Mouse (Mus musculus): ENCODE measurements around the gene Crim1. TPM values are rescaled to one million over a fixed set of nuclear protein-coding genes. Genes with fewer than 3 reads are reported as not detected.
"Not testable (repeated sequence)": the region's sequence is repeated elsewhere in the genome, so short reads cannot be mapped to it uniquely, and the experiment has no call there.

The Crim1 gene
- polyA plus RNA-seq, 1 experiment, result 7.1 TPM

- Histone ChIP-seq H3K4me3 (ENCODE audit: insufficient read depth, poor library complexity, severe bottlenecking) (no peak overlapping the region), H3K79me3 (ENCODE audit: low read depth) (no peaks in the 10 kb centered on the region), H3K36me3 (ENCODE audit: control insufficient read depth, insufficient read depth) (no peaks in the 10 kb centered on the region), H3ac (ENCODE audit: control insufficient read depth, insufficient read length, low read depth) (no peak overlapping the region), H3K79me2 (ENCODE audit: control insufficient read depth, insufficient read depth) (peaks cover 8% of the 10 kb centered on the region), H3K27me3 (ENCODE audit: control insufficient read depth, insufficient read depth, insufficient read length) (no peaks in the 10 kb centered on the region)
- no peak for TF ChIP-seq CEBPB (IDR thresholded peaks at IDR 0.05; ENCODE audit: low read depth)
- TF ChIP-seq CTCF (IDR thresholded peaks at IDR 0.05; ENCODE audit: control insufficient read depth, insufficient read depth, insufficient read length), result no peak
Measured at GRCm38 (mm10) chr17:78248943-78249342, 48.9 kb downstream of the Crim1 start.

GRCm38 (mm10) chr17:78250149-78250938 is 50.3 kb downstream of the Crim1 start:
- H3K4me3 ChIP-seq (ENCODE audit: insufficient read depth, poor library complexity, severe bottlenecking), result no peak overlapping the region
- H3ac ChIP-seq (ENCODE audit: control insufficient read depth, insufficient read length, low read depth), result no peak overlapping the region
- no peaks in the 10 kb centered on the region for H3K79me3 ChIP-seq (ENCODE audit: low read depth)
- no peak for TF ChIP-seq FOSL1 (IDR thresholded peaks at IDR 0.05; ENCODE audit: insufficient read depth, low read length, poor library complexity, severe bottlenecking)
- H3K27me3 ChIP-seq (ENCODE audit: control insufficient read depth, insufficient read depth, insufficient read length), result no peaks in the 10 kb centered on the region
- H3K36me3 ChIP-seq (ENCODE audit: control insufficient read depth, insufficient read depth), result no peaks in the 10 kb centered on the region
- peaks cover 8% of the 10 kb centered on the region for H3K79me2 ChIP-seq (ENCODE audit: control insufficient read depth, insufficient read depth)

GRCm38 (mm10) chr17:78253587-78253986 is 53.5 kb downstream of the Crim1 start:
- not testable (repeated sequence) for H3ac ChIP-seq (ENCODE audit: control insufficient read depth, insufficient read length, low read depth); H3K4me3 ChIP-seq (ENCODE audit: insufficient read depth, poor library complexity, severe bottlenecking); H3K27me3 ChIP-seq (ENCODE audit: control insufficient read depth, insufficient read depth, insufficient read length); H3K36me3 ChIP-seq (ENCODE audit: control insufficient read depth, insufficient read depth); H3K79me2 ChIP-seq (ENCODE audit: control insufficient read depth, insufficient read depth); H3K79me3 ChIP-seq (ENCODE audit: low read depth)

- H3K4me3 ChIP-seq (ENCODE audit: insufficient read depth, poor library complexity, severe bottlenecking), result no peak overlapping the region
- peaks cover 2% of the 10 kb centered on the region for H3K79me3 ChIP-seq (ENCODE audit: low read depth)
- H3K27me3 ChIP-seq (ENCODE audit: control insufficient read depth, insufficient read depth, insufficient read length), result no peaks in the 10 kb centered on the region
- H3K79me2 ChIP-seq (ENCODE audit: control insufficient read depth, insufficient read depth), result peaks cover 8% of the 10 kb centered on the region
- H3ac ChIP-seq (ENCODE audit: control insufficient read depth, insufficient read length, low read depth), result no peak overlapping the region
- peaks cover 6% of the 10 kb centered on the region for H3K36me3 ChIP-seq (ENCODE audit: control insufficient read depth, insufficient read depth)
- TF ChIP-seq MYOG (IDR thresholded peaks at IDR 0.05; ENCODE audit: control insufficient read depth, extremely low read depth, insufficient read length), result no peak
- TF ChIP-seq MAX (IDR thresholded peaks at IDR 0.05), result no peak
- no peak for TF ChIP-seq USF1 (IDR thresholded peaks at IDR 0.05; ENCODE audit: low read depth)
- TF ChIP-seq CTCF (IDR thresholded peaks at IDR 0.05; ENCODE audit: control insufficient read depth, insufficient read depth, insufficient read length), result no peak
Measured at GRCm38 (mm10) chr17:78254256-78254655, 54.2 kb downstream of the Crim1 start.

GRCm38 (mm10) chr17:78255711-78256110 is 55.7 kb downstream of the Crim1 start:
- H3K27me3 ChIP-seq (ENCODE audit: control insufficient read depth, insufficient read depth, insufficient read length), result no peaks in the 10 kb centered on the region
- H3K79me2 ChIP-seq (ENCODE audit: control insufficient read depth, insufficient read depth), result no peaks in the 10 kb centered on the region
- H3ac ChIP-seq (ENCODE audit: control insufficient read depth, insufficient read length, low read depth), result no peak overlapping the region
- TF ChIP-seq MYOG (IDR thresholded peaks at IDR 0.05; ENCODE audit: control insufficient read depth, extremely low read depth, insufficient read length), result no peak
- H3K79me3 ChIP-seq (ENCODE audit: low read depth), result peaks cover 5% of the 10 kb centered on the region
- peaks cover 6% of the 10 kb centered on the region for H3K36me3 ChIP-seq (ENCODE audit: control insufficient read depth, insufficient read depth)
- no peak overlapping the region for H3K4me3 ChIP-seq (ENCODE audit: insufficient read depth, poor library complexity, severe bottlenecking)

- H3K79me3 ChIP-seq (ENCODE audit: low read depth), result peaks cover 5% of the 10 kb centered on the region
- H3K27me3 ChIP-seq (ENCODE audit: control insufficient read depth, insufficient read depth, insufficient read length), result no peaks in the 10 kb centered on the region
- no peak overlapping the region for H3ac ChIP-seq (ENCODE audit: control insufficient read depth, insufficient read length, low read depth)
- peaks cover 5% of the 10 kb centered on the region for H3K79me2 ChIP-seq (ENCODE audit: control insufficient read depth, insufficient read depth)
- no peak overlapping the region for H3K4me3 ChIP-seq (ENCODE audit: insufficient read depth, poor library complexity, severe bottlenecking)
- peaks cover 6% of the 10 kb centered on the region for H3K36me3 ChIP-seq (ENCODE audit: control insufficient read depth, insufficient read depth)
- TF ChIP-seq USF1 (IDR thresholded peaks at IDR 0.05; ENCODE audit: low read depth) (no peak), FOSL1 (IDR thresholded peaks at IDR 0.05; ENCODE audit: insufficient read depth, low read length, poor library complexity, severe bottlenecking) (no peak), CTCF (IDR thresholded peaks at IDR 0.05; ENCODE audit: control insufficient read depth, insufficient read depth, insufficient read length) (no peak), MYOG (IDR thresholded peaks at IDR 0.05; ENCODE audit: control insufficient read depth, extremely low read depth, insufficient read length) (no peak), MYOD1 (IDR thresholded peaks at IDR 0.05; ENCODE audit: control insufficient read depth, insufficient read length, low read depth) (no peak), MAX (IDR thresholded peaks at IDR 0.05) (no peak), CEBPB (IDR thresholded peaks at IDR 0.05; ENCODE audit: low read depth) (no peak)
Measured at GRCm38 (mm10) chr17:78256534-78256933, 56.5 kb downstream of the Crim1 start.

- no peak overlapping the region for H3K4me3 ChIP-seq (ENCODE audit: insufficient read depth, poor library complexity, severe bottlenecking)
- H3ac ChIP-seq (ENCODE audit: control insufficient read depth, insufficient read length, low read depth), result no peak overlapping the region
- no peak for TF ChIP-seq CEBPB (IDR thresholded peaks at IDR 0.05; ENCODE audit: low read depth)
- no peak for TF ChIP-seq FOSL1 (IDR thresholded peaks at IDR 0.05; ENCODE audit: insufficient read depth, low read length, poor library complexity, severe bottlenecking)
- TF ChIP-seq MYOG (IDR thresholded peaks at IDR 0.05; ENCODE audit: control insufficient read depth, extremely low read depth, insufficient read length), result no peak
- TF ChIP-seq CTCF (IDR thresholded peaks at IDR 0.05; ENCODE audit: control insufficient read depth, insufficient read depth, insufficient read length), result no peak
- TF ChIP-seq MYOD1 (IDR thresholded peaks at IDR 0.05; ENCODE audit: control insufficient read depth, insufficient read length, low read depth), result no peak
- TF ChIP-seq MAX (IDR thresholded peaks at IDR 0.05), result no peak
- no peak for TF ChIP-seq USF1 (IDR thresholded peaks at IDR 0.05; ENCODE audit: low read depth)
- H3K79me3 ChIP-seq (ENCODE audit: low read depth), result peaks cover 7% of the 10 kb centered on the region
- no peaks in the 10 kb centered on the region for H3K27me3 ChIP-seq (ENCODE audit: control insufficient read depth, insufficient read depth, insufficient read length)
- H3K36me3 ChIP-seq (ENCODE audit: control insufficient read depth, insufficient read depth), result peaks cover 6% of the 10 kb centered on the region
- peaks cover 13% of the 10 kb centered on the region for H3K79me2 ChIP-seq (ENCODE audit: control insufficient read depth, insufficient read depth)
Measured at GRCm38 (mm10) chr17:78261684-78262083, 61.6 kb downstream of the Crim1 start.

All from C2C12 (cell line).